Mouse (Mus musculus) embryonic fibroblast, embryonic 13.5 days (primary cell): ENCODE data around the gene Dnajb13.

Source experiments
- CTCF ChIP-seq: IDR thresholded peaks from 2 replicates; pipeline ENCODE4 v1.5.1; 2011; ENCODE audit warnings: mild to moderate bottlenecking, control low read depth, low read length, moderate library complexity, borderline replicate concordance; ENCODE audit not compliant: insufficient read depth
- POLR2A ChIP-seq: IDR thresholded peaks from 2 replicates; pipeline ENCODE4 v1.6.1; 2011; ENCODE audit warnings: low read depth, mild to moderate bottlenecking, control low read depth, low read length, moderate library complexity

DNA sequence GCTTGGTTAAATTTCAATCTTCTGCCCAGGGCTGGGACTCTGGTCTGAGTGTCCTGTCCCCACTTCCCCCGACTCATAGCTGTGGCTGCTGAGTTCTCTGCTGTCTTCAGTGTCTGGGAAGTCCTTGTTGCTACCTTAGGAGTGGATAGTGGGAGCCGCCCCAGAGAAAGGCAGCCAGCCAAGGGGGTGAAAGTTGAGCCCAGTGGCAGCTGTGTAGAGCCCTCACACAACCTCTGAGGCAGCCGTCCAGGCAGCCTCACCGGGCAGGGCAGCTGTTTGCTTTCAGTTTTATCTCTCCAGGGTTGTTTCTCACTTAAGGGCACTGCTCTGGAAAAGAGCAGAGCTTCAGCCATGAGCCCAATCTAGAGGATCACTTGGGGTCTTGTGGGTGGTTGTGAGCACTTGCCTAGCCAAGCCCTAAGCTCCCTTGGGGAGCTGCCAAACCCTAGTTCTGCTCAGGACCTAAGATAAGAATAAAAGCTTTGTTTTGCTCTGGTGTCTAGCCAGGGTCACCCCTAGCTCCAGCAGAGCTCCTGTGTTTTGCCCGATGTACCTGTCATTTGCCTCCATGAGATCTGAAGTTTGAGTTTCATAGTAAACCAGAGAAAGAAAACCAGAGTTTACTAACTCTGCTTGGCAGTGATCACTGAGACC lies 49.0 kb downstream of the Dnajb13 start:
- TF ChIP-seq CTCF = no peak
- TF ChIP-seq POLR2A = no peak
